Mouse (Mus musculus): Measurements from ENCODE around the gene Prkcz. TPM values are rescaled to one million over a fixed set of nuclear protein-coding genes. Genes with fewer than 3 reads are reported as not detected.

The Prkcz gene
- total RNA-seq (2021), result 100 to 1,000 TPM; 160 to 168 TPM
- long read RNA-seq, full-length matches to known transcripts, result 181 of 220 reads
- long read RNA-seq, partial matches to known transcripts, result 13 of 220 reads
- long read RNA-seq, other reads (novel, unspliced or antisense), result 26 of 220 reads

DNA sequence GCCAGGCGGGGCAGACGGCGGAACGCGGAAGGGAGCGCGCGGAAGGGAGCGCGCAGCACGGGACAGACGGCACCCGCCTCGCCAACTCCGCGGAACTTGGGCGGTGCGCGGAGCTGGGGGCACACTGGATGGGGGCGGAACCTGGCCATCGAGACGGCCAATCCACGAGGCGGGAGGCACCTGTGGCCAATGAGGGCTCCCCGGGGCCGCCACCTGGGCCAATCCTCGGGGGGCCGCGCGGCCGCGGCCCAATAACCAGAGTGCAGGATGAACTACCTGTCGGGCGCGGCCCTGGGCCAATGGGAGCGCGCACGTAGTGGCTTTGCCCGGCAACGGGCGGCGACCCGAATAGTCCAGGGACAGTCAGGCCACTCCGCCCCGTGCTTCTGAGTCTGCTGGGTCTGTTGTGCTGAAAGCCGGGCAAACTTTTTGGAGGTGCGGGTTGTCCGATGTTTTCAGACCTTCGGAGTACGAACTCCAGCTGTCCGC lies at the start of gene Prkcz:
Prkcz (minus strand) TSS at position 59 of the 489 bp plus-strand sequence.
- DNase-seq (ENCODE audit: low spot score in 2 of 2), result peak; percentile 28 to 63

DNA sequence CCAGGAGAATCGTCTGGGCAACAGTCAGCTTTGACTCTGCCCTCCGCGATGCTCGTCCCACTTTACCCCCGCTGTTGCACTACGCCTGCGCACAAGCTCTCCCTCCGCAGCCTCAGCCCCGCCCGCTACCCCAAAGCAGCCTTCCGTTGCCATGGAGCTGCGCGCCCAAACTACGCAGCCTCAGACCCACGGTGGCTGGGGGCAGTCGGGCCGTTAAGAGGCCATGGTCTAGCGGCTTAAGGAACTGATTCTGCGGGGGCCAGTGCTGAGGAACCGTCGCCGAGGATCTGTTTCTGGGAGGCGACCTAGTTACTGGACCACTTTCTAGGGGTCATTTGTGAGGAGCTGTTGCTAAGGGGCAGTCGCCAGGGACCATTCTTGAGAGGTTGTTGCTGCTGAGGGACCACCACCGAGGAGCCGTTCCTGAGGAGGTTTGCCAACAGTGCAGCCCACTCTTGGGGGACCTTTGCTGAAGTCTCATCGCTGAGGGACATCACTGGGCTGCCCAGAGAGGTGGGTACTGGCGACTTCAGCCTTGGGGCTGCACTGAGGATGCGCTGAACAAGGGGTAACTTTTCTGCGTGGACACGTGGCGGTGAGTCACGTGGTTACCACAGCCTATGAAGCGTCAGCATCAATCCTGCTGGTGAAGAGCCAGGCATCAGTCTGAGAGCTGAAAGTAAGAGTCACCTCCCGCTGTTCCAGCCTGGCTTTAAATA lies 48.1 kb upstream of the Prkcz start, which contains the start of gene Cfap74:
Cfap74 (plus strand) TSS at position 133 of the 719 bp plus-strand sequence.
- DNase-seq (ENCODE audit: low spot score in 2 of 2), result peak; percentile 85 to 89

DNA sequence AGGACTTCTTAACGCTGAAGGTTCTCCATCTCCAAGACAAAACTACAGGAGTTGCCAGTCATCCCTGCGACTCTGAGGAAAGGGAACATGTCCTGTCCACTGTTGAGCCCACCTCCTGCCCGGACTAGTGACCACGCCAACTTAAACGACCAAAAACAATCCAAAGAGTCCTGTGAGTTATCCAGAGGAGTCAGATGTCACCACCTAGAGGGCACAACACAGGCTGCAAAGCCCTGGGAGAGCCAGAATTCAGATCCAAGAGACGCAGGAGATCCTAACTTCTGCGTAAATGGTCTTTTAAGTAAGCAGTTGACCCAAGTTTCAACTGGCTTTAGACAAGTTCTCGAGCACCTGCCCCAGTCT lies 47.5 kb upstream of the Prkcz start:
- no peak for DNase-seq (ENCODE audit: low spot score in 2 of 2)

DNA sequence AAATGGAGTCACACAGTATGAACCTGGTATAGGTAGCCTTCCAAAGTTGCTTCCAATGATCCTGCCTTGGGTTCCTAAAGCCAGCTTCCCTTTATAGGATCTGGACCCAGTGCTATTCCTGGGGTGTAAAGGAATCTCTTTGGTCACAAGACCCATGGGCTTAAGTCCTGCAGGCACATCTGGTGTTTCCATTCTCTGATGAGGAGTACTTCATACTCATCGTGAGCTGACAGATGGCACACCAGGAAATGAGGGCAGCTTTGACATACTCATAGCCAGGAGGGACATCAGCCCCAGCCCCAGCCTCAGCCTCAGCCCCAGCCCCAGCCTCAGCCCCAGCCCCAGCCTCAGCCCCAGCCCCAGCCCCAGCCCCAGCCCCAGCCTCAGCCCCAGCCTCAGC lies 41.3 kb upstream of the Prkcz start:
- no peak for DNase-seq (ENCODE audit: low spot score in 2 of 2)

DNA sequence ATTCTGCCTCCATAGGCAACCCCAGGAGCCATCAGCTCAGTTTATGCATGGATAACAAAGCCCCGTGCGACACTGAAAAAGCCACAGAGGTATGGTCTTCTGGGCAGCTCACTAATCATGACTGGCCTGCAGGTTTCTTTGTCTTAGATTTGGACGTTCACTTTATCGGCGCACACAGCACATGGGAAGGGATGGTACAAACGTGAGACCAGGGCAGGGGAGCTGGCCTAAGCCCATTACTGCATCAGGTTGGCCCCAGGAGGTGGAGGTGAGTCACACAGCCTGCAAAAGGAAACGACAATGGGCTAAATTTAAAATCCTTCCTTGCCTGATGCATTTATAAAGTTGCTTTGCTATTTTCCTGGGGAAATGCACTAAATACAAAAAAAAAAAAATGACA lies 40.0 kb upstream of the Prkcz start:
- no peak for DNase-seq (ENCODE audit: low spot score in 2 of 2)

DNA sequence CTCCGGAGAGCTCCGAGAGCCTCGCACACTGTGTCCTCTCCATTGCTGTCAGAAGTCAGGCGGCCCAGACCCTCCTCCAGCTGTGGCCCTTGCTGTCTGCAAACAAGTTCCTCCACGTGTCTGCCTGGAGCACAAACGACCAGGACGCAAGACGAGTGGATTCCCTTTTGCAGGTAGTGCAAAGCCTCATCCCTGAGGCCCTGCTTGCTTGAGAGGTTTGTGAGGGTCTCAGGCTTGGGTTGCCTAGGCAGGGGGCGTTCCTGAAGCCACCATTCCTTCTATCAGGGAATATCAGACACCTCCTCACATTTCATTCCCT lies 37.0 kb upstream of the Prkcz start:
- DNase-seq (ENCODE audit: low spot score in 2 of 2), result no peak

DNA sequence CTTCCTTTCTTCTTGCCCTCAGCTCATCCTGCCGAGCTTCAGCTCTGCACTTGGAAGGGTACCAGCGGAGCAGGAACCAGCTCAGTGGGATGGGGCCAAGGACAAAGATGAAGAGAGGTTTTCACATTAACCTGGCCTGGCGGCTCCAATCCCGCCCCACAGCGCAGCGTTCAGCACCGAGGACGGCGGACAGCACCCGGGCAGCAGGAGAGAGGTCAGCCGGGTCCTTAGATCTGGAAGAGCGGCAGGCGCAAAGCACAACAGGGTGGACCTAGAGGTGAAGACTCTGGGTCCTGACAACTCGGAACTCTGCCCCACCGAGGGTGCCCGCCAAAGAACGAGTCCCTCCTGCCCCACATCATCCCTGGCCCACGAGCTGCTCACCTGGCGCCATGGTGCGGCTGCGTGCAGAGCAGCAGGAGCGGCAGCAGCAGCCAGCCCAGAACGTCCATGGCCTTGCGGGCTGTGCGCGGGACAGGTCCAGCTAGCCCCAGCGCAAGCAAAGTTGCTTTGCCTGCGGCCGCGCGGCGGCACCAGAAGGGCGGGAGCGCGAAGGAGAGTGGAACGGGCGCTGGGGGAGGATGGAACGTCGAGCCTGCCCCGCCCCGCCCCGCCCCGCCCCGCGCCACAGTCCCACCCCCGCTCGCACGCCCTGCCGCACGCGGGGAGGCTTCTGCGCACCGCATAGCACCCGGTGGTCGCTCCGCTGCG lies 36.5 kb upstream of the Prkcz start, which contains the start of gene Gabrd:
Gabrd (minus strand) TSS at position 602 of the 711 bp plus-strand sequence.
- DNase-seq (ENCODE audit: low spot score in 2 of 2), result peak in 1 of 2 experiments; percentile 48

DNA sequence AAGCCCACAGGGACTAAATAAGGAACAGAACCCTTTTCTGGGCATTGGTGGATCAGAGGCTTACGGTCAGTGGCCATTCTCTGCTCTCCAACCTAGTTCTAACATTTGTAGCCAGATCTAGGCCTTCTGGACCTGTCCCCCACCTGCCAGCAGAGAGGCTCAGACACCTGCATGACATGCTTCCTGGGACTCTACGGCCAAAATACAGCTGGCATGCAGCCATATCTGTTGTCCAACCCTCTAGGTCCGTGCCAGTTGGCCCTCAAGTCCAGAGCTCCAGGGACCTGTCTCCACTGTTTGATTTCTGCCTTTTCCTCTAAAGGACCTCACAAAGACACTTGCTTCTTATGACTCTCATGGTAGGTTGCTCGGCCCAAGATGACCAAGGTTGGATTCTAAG lies 35.6 kb upstream of the Prkcz start:
- DNase-seq (ENCODE audit: low spot score in 2 of 2), result no peak

DNA sequence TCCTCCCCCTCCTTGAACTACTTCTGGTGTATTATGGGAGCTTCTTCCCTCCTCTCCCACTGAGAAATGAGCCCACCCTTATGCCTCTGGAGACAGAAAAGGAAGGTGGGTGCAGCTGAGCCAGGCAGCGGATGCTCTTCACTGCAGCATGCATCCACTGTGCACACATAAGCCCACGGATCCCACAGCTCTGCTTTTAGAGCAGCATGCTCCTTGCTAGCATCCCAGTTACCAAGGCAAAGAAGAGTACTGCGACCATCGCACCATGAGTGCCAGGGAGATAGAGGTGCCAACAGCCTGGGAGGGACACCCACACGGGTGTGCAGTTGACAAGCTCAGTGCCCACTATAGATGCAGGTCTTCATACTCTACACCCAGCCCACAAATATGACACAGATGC lies 34.3 kb upstream of the Prkcz start:
- DNase-seq (ENCODE audit: low spot score in 2 of 2), result peak; percentile 44 to 54

DNA sequence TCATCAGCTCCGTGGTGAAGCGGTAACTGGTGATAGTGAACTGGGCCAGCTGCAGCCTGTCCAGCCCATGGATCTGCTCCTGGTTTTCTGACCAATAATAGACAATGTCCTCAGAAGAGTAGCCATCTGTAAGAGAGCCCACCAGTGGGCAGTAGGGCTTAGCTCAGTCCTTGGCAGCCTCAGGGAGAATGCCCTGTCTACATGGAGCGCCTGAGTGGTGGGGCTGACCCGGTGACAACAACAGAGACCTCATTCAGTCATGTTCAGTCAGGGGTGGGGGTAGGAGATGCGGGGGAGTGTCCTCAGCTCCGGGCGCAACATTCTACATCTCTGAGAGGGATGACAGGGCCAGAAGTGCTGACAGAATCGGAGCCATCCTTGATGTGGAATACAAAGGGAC lies 26.0 kb upstream of the Prkcz start:
- no peak for DNase-seq (ENCODE audit: low spot score in 2 of 2)

DNA sequence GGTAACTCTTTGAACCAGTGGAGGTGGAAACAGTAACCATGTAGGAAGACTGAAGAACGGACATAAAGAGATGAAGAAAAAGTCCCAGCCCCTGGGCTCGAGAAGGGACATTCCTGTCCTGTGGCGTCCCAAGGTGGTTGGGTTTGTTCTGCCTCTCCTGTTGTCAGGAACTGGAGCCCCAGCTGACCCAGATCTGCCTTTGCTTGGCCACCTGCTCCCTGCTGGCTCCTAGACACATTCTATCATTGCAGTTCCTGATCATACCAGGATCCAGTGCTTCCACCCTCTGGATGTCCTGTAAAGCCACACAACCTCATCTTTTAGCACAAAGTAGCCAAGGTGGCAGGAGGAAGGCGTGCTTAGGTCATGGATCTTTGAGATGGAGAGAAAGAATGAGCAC lies 22.2 kb upstream of the Prkcz start:
- no peak for DNase-seq (ENCODE audit: low spot score in 2 of 2)

DNA sequence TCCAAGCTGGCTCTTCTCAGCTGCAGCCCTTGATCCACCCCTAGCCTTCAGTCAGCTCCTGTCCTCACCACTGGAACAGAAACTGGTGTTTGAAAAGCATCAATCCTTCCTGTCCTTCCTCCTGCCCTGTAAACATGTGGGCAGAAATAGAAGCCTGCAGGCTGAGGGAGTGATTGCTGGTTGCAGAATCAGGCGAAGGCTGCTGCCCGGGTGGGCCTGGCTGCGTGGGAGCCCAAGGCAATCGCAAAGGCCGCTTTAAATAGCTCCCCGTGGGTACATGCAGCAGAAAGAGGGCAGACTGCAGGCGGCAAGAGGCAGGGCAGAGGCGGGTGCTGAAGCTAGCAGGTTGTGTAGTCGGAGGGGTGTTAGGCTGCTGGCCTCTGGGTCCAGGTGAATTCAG lies 21.6 kb upstream of the Prkcz start:
- peak; percentile 62 to 75 for DNase-seq (ENCODE audit: low spot score in 2 of 2)

DNA sequence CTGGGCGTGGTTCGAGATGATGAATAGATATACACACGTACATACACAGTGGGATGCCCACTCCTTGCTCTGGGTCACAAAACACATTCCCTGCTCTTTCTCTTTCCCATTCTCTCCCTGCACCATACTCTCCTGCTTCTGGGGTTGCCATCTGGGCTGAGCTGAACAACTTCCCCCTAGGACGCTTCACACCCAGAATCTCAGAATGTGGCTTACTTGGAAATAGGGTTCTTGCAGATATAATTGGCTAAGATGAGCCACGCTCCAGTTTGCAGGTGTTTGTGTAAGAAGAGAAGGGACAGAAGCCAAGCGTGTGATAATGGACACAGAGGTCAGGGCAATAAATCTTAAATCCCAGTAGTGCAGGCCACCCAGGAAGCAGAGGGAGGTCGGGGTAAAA lies 20.8 kb upstream of the Prkcz start:
- no peak for DNase-seq (ENCODE audit: low spot score in 2 of 2)

DNA sequence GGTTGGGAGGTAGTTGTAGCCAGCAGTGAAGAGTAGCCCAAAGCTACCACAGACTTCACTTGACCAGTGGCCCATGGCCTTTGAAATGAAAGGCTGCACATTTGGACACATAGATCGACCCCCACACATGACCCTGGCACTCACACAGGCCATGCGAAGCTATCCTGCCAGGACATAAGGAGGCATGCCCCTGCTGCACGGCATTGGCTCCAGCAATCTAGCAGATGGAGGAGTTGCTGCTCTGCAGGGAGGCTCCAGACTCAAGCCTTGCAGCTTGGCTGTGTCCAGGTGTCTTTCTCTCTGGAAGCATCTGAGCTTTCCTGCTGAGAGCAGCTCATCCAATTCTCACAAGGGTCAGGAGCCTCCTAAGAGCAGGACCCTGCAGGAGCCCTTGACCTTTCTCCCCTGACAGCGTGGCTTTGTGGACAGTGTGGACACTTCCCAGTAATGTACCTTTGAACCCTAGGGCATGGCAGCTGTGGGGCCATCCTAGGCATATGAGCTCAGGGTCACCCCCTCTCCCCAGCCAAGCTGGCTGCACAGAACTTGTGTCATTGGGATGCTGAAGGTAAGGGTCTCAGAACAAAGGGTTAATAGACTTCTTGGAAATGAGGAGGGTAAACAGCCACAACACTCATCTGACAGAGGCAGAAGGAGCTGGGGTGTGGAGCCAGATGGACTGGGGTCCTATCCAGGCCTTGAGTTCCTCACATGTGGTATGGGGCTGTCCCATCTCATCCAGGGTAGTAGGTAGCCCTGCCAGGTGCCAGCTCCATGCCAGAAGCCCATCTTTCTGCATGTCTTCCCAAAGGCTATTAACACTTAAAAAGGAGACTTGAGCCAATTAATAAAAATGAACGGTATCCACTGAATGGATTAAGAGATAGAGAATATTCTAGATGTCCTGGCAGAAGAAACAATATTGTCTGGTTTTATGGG lies 10.9 kb upstream of the Prkcz start:
- DNase-seq (ENCODE audit: low spot score in 2 of 2), result no peak

DNA sequence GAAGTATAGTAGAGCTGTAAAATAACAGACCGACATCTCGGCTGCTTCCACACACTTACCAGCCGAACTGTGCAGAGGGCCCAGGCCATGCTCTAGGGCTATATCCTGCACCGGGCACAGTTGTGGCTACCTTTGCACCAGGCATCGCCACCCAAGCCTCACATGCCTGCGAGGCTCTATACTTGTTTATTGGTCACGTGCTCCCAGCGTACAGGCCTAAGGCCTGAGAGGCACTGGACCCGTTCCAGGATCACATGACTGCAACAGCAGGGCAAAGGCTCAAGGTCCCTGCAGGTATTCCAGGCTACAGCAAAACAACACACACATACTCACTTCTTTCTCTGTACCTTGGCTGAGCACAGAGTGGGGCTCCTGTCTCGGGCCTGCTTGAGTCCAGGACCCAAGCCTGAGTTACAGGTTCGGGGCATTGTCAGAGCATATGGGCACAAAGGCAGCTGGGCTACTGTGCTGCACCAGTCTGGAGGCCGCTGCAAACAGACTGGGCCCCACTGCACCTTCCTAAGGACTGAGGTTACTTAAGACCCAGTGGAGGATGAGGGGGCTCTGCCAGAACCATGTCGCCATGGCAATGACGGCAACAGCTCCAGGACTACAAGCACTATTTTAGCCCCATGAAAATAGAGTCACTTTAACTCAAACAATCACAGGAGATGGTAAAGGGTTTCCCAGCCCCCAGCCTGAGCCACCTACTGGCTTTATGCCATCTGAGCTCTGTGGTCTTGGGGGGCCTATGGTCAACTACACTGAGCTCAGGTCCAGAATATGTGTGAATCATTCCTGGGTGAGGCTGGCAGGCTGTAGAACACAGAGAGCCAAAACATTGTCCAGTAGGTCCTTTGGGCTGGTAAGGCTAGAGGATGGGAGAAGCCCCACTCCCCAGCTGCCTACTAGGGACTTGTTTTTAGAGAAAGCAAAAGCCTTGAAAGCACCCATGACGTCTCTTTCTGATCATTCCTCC lies 9.9 kb upstream of the Prkcz start:
- no peak for DNase-seq (ENCODE audit: low spot score in 2 of 2)

DNA sequence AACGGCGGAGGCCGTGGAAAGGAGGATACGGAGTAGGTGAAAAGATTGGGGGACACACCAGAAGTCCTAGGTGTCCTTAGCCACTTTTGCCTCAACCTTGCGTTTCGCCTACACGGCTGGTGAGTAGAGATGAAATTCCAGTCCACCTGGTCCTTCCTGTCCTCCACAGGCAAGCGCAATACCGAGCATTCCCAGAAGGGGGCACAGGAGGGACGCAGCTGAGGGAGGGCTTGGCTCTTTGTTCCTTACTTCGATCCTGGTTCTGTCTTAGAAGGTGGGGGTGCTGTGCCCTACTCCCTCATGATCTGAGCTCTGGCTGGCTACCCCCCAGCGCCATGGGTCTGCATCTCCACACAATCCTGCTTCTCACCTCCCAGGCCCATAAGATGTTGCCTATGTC lies 7.5 kb upstream of the Prkcz start:
- DNase-seq (ENCODE audit: low spot score in 2 of 2), result peak; percentile 64 to 84

DNA sequence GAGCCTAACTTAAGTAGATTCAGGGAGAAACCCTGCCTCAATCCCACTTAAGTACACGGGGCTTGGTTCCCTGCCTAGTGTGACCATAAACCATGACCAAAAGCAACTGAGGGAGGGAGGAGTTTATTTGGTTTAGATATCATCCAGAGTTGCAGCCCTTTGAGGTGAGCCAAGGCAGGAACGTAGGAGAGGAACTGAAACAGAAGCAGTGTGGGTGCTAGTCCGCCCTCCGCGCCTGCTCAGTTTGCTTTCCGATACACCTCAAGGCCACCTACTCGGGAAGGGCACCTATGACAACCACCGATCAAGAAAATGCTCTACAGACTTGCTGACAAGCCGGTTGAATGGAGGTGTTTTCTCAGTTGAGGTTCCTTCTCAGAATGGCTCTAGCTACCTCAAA lies 6.6 kb upstream of the Prkcz start:
- no peak for DNase-seq (ENCODE audit: low spot score in 2 of 2)

DNA sequence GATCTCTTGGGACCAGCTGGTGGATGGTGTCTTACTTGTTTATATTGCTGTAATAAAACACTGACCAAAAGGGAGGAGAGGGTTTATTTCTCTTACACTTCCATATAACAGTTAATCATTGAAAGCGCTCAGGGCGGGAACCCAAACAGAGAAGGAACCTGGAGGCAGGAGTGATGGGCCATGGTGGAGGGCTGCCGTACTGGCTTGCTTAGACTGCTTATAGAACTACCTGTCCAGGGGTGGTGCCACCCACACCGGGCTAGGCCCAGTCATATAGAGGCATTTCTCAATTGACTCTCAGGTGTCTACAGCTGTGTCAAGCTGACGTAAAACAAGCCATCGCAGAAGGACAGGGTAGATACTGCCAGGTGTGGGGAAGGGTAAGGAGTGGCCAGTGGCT lies 5.6 kb upstream of the Prkcz start:
- DNase-seq (ENCODE audit: low spot score in 2 of 2), result no peak

DNA sequence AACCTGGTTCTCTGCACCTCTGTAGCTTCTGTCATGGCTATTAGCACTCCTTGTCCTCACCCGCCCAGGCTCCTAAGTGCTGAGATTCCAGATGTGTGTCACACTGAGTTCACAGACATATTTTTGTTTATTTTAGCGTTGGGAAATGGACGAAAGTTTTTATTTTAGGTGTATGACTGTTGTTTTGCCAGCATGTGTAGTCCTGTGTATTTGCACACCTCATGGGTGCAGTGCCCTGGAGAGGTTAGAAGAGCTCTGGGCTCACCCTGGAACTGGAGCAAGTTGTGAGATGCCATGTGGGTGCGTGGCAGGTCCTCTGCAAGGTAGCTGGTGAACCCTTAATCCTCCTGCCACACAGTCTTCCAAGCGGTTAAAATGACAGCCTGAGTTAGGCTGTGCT lies 1.3 kb upstream of the Prkcz start:
- no peak for DNase-seq (ENCODE audit: low spot score in 2 of 2)

DNA sequence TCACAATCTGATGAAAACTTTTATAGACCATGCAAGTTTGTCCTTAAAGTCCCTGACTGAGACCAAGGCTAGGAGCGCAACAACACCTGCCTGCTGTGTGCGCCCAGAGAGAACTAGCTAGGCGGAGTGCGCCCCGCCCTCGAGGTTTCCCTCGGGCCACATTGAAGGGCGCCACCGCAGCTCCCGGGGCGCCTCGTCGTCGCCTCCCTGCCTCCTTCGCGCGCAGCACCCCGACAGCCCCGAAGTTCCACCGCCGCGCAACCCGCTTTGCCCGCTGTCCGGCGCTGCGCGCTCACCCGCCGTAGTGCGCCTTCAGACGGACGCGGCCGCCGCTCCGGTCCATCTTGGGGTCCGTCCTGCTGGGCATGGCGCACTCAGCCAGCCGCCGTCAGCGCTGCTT lies 305 bp downstream of the Prkcz start:
- DNase-seq (ENCODE audit: low spot score in 2 of 2), result no peak
